Mouse (Mus musculus) heart, adult 2 months (tissue): ENCODE data around the gene Taf1c.

ENCODE experiments used
- CTCF ChIP-seq: fragments of 200-600 bp; IDR thresholded peaks from 2 replicates; pipeline ENCODE4 v1.8.1; 2022; ENCODE audit warnings: antibody characterized with exemption, mild to moderate bottlenecking, moderate library complexity
- EP300 ChIP-seq: fragments of 200-500 bp; IDR thresholded peaks from 2 replicates; pipeline ENCODE4 v1.6.1; 2011; ENCODE audit warnings: low read depth, low read length, control low read depth; ENCODE audit not compliant: insufficient read depth
- POLR2A ChIP-seq: fragments of 200-500 bp; IDR thresholded peaks from 2 replicates; pipeline ENCODE4 v1.6.1; 2011; ENCODE audit warnings: mild to moderate bottlenecking, low read depth, low read length, control low read depth; ENCODE audit not compliant: insufficient read depth

DNA sequence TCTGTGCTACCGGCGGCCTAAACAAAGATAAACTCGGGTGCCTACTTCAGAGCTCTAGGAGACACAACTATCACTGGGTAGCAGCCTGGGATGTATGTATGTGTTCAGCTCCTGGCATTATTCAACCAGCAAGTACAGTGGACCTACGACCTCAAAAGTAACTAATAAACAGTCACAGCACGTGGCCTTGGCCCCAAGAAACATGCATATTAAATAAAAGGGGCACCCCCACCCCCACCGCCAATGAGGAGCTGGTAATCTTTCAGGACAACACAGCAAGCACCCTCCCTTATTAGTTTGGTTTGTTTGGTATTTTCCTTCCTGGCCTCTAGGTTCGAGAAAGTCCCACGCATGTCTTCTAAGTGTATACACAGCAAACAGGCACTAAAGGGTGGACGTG lies 36.8 kb downstream of the Taf1c start:
- TF ChIP-seq CTCF = no peak
- no peak for TF ChIP-seq EP300
- no peak for TF ChIP-seq POLR2A
